Mouse (Mus musculus): ENCODE measurements around the gene Nmd3. TPM values are rescaled to one million over a fixed set of nuclear protein-coding genes. Genes with fewer than 3 reads are reported as not detected.

Nmd3 gene
- polyA plus RNA-seq (2012) = 1.3 and 2.6 TPM in 2 replicates

- peaks cover 14% of the 10 kb centered on the region for H3K36me3 ChIP-seq (ENCODE audit: control insufficient read depth)
- no peaks in the 10 kb centered on the region for H3K27me3 ChIP-seq (ENCODE audit: control insufficient read depth)
- TF ChIP-seq GATA1 (IDR thresholded peaks at IDR 0.05; ENCODE audit: low read length) (no peak), TAL1 (IDR thresholded peaks at IDR 0.05; ENCODE audit: low read length) (no peak)
- peak within 1 kb of the TSS; percentile 96 for H3K4me3 ChIP-seq (replicated peaks)
- no peaks in the 10 kb centered on the region for H3K9me3 ChIP-seq (ENCODE audit: control insufficient read depth, low read length)
- peaks cover 24% of the 10 kb centered on the region for H3K4me1 ChIP-seq (ENCODE audit: control insufficient read depth)
Measured at GRCm38 (mm10) chr3:69721814-69722186, at the start of gene Nmd3. Gene Nmd3, plus strand, starts transcription at chr3:69721985.

GRCm38 (mm10) chr3:69673351-69673750 lies 48.4 kb upstream of the Nmd3 start:
- H3K4me1 ChIP-seq (ENCODE audit: control insufficient read depth) = no peaks in the 10 kb centered on the region; the same call in 1 of the 2 replicates
- no peaks in the 10 kb centered on the region for H3K27me3 ChIP-seq (ENCODE audit: control insufficient read depth)
- no peak for TF ChIP-seq GATA1 (IDR thresholded peaks at IDR 0.05; ENCODE audit: low read length)
- TF ChIP-seq TAL1 (IDR thresholded peaks at IDR 0.05; ENCODE audit: low read length) = no peak
- H3K4me3 ChIP-seq (replicated peaks) = no peak overlapping the region
- H3K9me3 ChIP-seq (ENCODE audit: control insufficient read depth, low read length) = no peaks in the 10 kb centered on the region
- no peaks in the 10 kb centered on the region for H3K36me3 ChIP-seq (ENCODE audit: control insufficient read depth)

GRCm38 (mm10) chr3:69674206-69674605 lies 47.6 kb upstream of the Nmd3 start:
- no peaks in the 10 kb centered on the region for H3K36me3 ChIP-seq (ENCODE audit: control insufficient read depth)
- H3K9me3 ChIP-seq (ENCODE audit: control insufficient read depth, low read length) = no peaks in the 10 kb centered on the region
- H3K4me3 ChIP-seq (replicated peaks) = no peak overlapping the region
- no peaks in the 10 kb centered on the region for H3K27me3 ChIP-seq (ENCODE audit: control insufficient read depth)
- TF ChIP-seq GATA1 (IDR thresholded peaks at IDR 0.05; ENCODE audit: low read length) (no peak), TAL1 (IDR thresholded peaks at IDR 0.05; ENCODE audit: low read length) (no peak)
- no peaks in the 10 kb centered on the region; the same call in 1 of the 2 replicates for H3K4me1 ChIP-seq (ENCODE audit: control insufficient read depth)

GRCm38 (mm10) chr3:69689791-69690190 lies 32.0 kb upstream of the Nmd3 start:
- Histone ChIP-seq H3K4me3 (replicated peaks) (no peak overlapping the region), H3K27me3 (ENCODE audit: control insufficient read depth) (no peaks in the 10 kb centered on the region), H3K36me3 (ENCODE audit: control insufficient read depth) (no peaks in the 10 kb centered on the region), H3K9me3 (ENCODE audit: control insufficient read depth, low read length) (no peaks in the 10 kb centered on the region), H3K4me1 (ENCODE audit: control insufficient read depth) (no peaks in the 10 kb centered on the region)
- TF ChIP-seq GATA1 (IDR thresholded peaks at IDR 0.05; ENCODE audit: low read length) (no peak), TAL1 (IDR thresholded peaks at IDR 0.05; ENCODE audit: low read length) (no peak)

GRCm38 (mm10) chr3:69690939-69691338 lies 30.8 kb upstream of the Nmd3 start:
- Histone ChIP-seq H3K4me3 (replicated peaks) (no peak overlapping the region), H3K4me1 (ENCODE audit: control insufficient read depth) (no peaks in the 10 kb centered on the region), H3K9me3 (ENCODE audit: control insufficient read depth, low read length) (no peaks in the 10 kb centered on the region), H3K36me3 (ENCODE audit: control insufficient read depth) (no peaks in the 10 kb centered on the region), H3K27me3 (ENCODE audit: control insufficient read depth) (no peaks in the 10 kb centered on the region)
- TF ChIP-seq TAL1 (IDR thresholded peaks at IDR 0.05; ENCODE audit: low read length) = no peak
- no peak for TF ChIP-seq GATA1 (IDR thresholded peaks at IDR 0.05; ENCODE audit: low read length)

- H3K27me3 ChIP-seq (ENCODE audit: control insufficient read depth) = no peaks in the 10 kb centered on the region
- no peak for TF ChIP-seq GATA1 (IDR thresholded peaks at IDR 0.05; ENCODE audit: low read length)
- no peak for TF ChIP-seq TAL1 (IDR thresholded peaks at IDR 0.05; ENCODE audit: low read length)
- no peaks in the 10 kb centered on the region for H3K4me1 ChIP-seq (ENCODE audit: control insufficient read depth)
- H3K36me3 ChIP-seq (ENCODE audit: control insufficient read depth) = no peaks in the 10 kb centered on the region
- H3K9me3 ChIP-seq (ENCODE audit: control insufficient read depth, low read length) = no peaks in the 10 kb centered on the region
- no peak overlapping the region for H3K4me3 ChIP-seq (replicated peaks)
Measured at GRCm38 (mm10) chr3:69699851-69700500, 21.8 kb upstream of the Nmd3 start.

- no peaks in the 10 kb centered on the region for H3K27me3 ChIP-seq (ENCODE audit: control insufficient read depth)
- no peaks in the 10 kb centered on the region for H3K4me1 ChIP-seq (ENCODE audit: control insufficient read depth)
- no peak for TF ChIP-seq GATA1 (IDR thresholded peaks at IDR 0.05; ENCODE audit: low read length)
- no peak for TF ChIP-seq TAL1 (IDR thresholded peaks at IDR 0.05; ENCODE audit: low read length)
Measured at GRCm38 (mm10) chr3:69701905-69702304, 19.9 kb upstream of the Nmd3 start.

GRCm38 (mm10) chr3:69702421-69702820 lies 19.4 kb upstream of the Nmd3 start:
- Histone ChIP-seq H3K4me1 (ENCODE audit: control insufficient read depth) (no peaks in the 10 kb centered on the region), H3K27me3 (ENCODE audit: control insufficient read depth) (no peaks in the 10 kb centered on the region), H3K9me3 (ENCODE audit: control insufficient read depth, low read length) (no peaks in the 10 kb centered on the region), H3K36me3 (ENCODE audit: control insufficient read depth) (no peaks in the 10 kb centered on the region), H3K4me3 (replicated peaks) (no peak overlapping the region)
- TF ChIP-seq TAL1 (IDR thresholded peaks at IDR 0.05; ENCODE audit: low read length) = no peak
- no peak for TF ChIP-seq GATA1 (IDR thresholded peaks at IDR 0.05; ENCODE audit: low read length)

More at GRCm38 (mm10) chr3:69701905-69702304, 19.9 kb upstream of the Nmd3 start:
- H3K9me3 ChIP-seq (ENCODE audit: control insufficient read depth, low read length) = no peaks in the 10 kb centered on the region
- H3K36me3 ChIP-seq (ENCODE audit: control insufficient read depth) = no peaks in the 10 kb centered on the region
- no peak overlapping the region for H3K4me3 ChIP-seq (replicated peaks)

- Histone ChIP-seq H3K36me3 (ENCODE audit: control insufficient read depth) (no peaks in the 10 kb centered on the region), H3K27me3 (ENCODE audit: control insufficient read depth) (no peaks in the 10 kb centered on the region), H3K9me3 (ENCODE audit: control insufficient read depth, low read length) (no peaks in the 10 kb centered on the region), H3K4me3 (replicated peaks) (no peak overlapping the region), H3K4me1 (ENCODE audit: control insufficient read depth) (no peaks in the 10 kb centered on the region)
- TF ChIP-seq GATA1 (IDR thresholded peaks at IDR 0.05; ENCODE audit: low read length) (no peak), TAL1 (IDR thresholded peaks at IDR 0.05; ENCODE audit: low read length) (no peak)
Measured at GRCm38 (mm10) chr3:69709043-69709929, 12.5 kb upstream of the Nmd3 start.
